8 mouse cellular contexts compared by ENCODE assay signal in genomic region chr9:77545068-77545421, GRCm38 (mm10). TPM values are rescaled to one million over a fixed set of nuclear protein-coding genes. Genes with fewer than 3 reads are reported as not detected.
DNase-seq lines count a peak whose midpoint lies in the region; ATAC-seq and TF ChIP-seq lines count a peak whose summit lies in the region.

No protein-coding gene starts in this region.

- no peaks in the 10 kb centered on the region for H3K27me3 ChIP-seq in embryonic facial prominence, embryonic 12.5 days
- peaks cover 4% of the 10 kb centered on the region; the same call in 1 of the 2 replicates for H3K27me3 ChIP-seq in midbrain, postnatal 0 days (ENCODE audit: insufficient read depth, low read length)

- 0 out of 2 replicates have a peak, but pooled peaks cover 5% of the 10 kb centered on the region for H3K4me1 ChIP-seq in embryonic facial prominence, embryonic 12.5 days
- 0 out of 2 replicates have a peak, but pooled peaks cover 3% of the 10 kb centered on the region for H3K4me1 ChIP-seq in midbrain, postnatal 0 days (ENCODE audit: insufficient read depth, low read length)

- H3K9ac ChIP-seq in embryonic facial prominence, embryonic 12.5 days, result peak overlapping the region; percentile 79
- H3K9ac ChIP-seq in midbrain, postnatal 0 days (replicated peaks; ENCODE audit: low read length, poor library complexity, severe bottlenecking), result peak overlapping the region; percentile 59; the same call in 1 of the 2 replicates

- H3K4me2 ChIP-seq in embryonic facial prominence, embryonic 12.5 days (replicated peaks), result peak overlapping the region; percentile 95
- H3K4me2 ChIP-seq in midbrain, postnatal 0 days (ENCODE audit: low read depth, low read length, poor library complexity, severe bottlenecking), result peak overlapping the region; percentile 99

- H3K9me3 ChIP-seq in embryonic facial prominence, embryonic 12.5 days, result no peaks in the 10 kb centered on the region
- H3K9me3 ChIP-seq in midbrain, postnatal 0 days (ENCODE audit: low read length), result no peaks in the 10 kb centered on the region

- no peak for DNase-seq in layer of hippocampus, adult 2 months (ENCODE audit: low spot score in 2 of 2)
- DNase-seq in layer of hippocampus, adult 9-10 months (ENCODE audit: low spot score), result no peak
- DNase-seq in midbrain, postnatal 0 days (ENCODE audit: low spot score), result no peak
- DNase-seq in layer of hippocampus, postnatal 10 days (ENCODE audit: low spot score in 2 of 2), result no peak
- DNase-seq in adrenal gland, adult 8-10 months, result no peak
- DNase-seq in layer of hippocampus, postnatal 14 days (ENCODE audit: low spot score in 2 of 2), result no peak

- TF ChIP-seq CTCF in layer of hippocampus, adult 2 months (conservative IDR thresholded peaks at IDR 0.05), result no peak
- no peak for TF ChIP-seq CTCF in midbrain, postnatal 0 days (IDR thresholded peaks at IDR 0.05)

- H3K36me3 ChIP-seq in embryonic facial prominence, embryonic 12.5 days, result no peaks in the 10 kb centered on the region
- H3K36me3 ChIP-seq in midbrain, postnatal 0 days (ENCODE audit: insufficient read depth, low read length), result no peaks in the 10 kb centered on the region

- ATAC-seq in embryonic facial prominence, embryonic 12.5 days (ENCODE audit: insufficient number of reproducible peaks, insufficient read depth, low FRiP score, low TSS enrichment), result 0 out of 2 replicates have a peak, but pooled peaks have one; percentile 26
- ATAC-seq in inflammation-experienced regulatory T-cells, adult 6 months, result peak; percentile 58
- peak; percentile 50; the same call in 1 of the 2 replicates for ATAC-seq in midbrain, postnatal 0 days (ENCODE audit: low FRiP score)

- peak overlapping the region; percentile 70 for H3K4me3 ChIP-seq in layer of hippocampus, adult 2 months
- H3K4me3 ChIP-seq in embryonic facial prominence, embryonic 12.5 days, result peak overlapping the region; percentile 75
- peak overlapping the region; percentile 63 for H3K4me3 ChIP-seq in midbrain, postnatal 0 days (ENCODE audit: low read depth, low read length)

- peak overlapping the region; percentile 81 for H3K27ac ChIP-seq in layer of hippocampus, adult 2 months
- H3K27ac ChIP-seq in embryonic facial prominence, embryonic 12.5 days, result peak overlapping the region; percentile 83
- H3K27ac ChIP-seq in midbrain, postnatal 0 days (ENCODE audit: low read depth, low read length), result peak overlapping the region; percentile 48; the same call in 1 of the 2 replicates

- whole genome bisulfite sequencing in embryonic facial prominence, embryonic 12.5 days, result under 1% methylated on average over 17 of the region's 17 CpGs
- under 1% methylated on average over 17 of the region's 17 CpGs for WGBS in midbrain, postnatal 0 days

RNA-seq across cellular contexts. Expression of gene Lrrc1, which starts 0.4 kb away (rescaled TPM):
- total RNA-seq in layer of hippocampus, adult 2 months (2021), result 1 to 10 TPM; 8.4 to 9.1 TPM
- 15.2 and 16.0 TPM in 2 replicates for polyA plus RNA-seq in embryonic facial prominence, embryonic 12.5 days (2016; fragmentation: Nextera tagmentation; extraction: Ambion mirVana)
- polyA plus RNA-seq in inflammation-experienced regulatory T-cells, adult 6 months (2017; shearing (Covaris generic)), result 1 to 10 TPM; 2.3 to 4.3 (median 2.4) TPM
- total RNA-seq in midbrain, postnatal 0 days (2014; rRNA removed), result 19.1 and 38.6 TPM in 2 replicates
- polyA plus RNA-seq in midbrain, postnatal 0 days (2015; fragmentation: Nextera tagmentation; extraction: Ambion mirVana), result 4.2 and 4.6 TPM in 2 replicates
- 1 to 10 TPM; 7.4 to 9.2 TPM for total RNA-seq in layer of hippocampus, postnatal 10 days (2021)
- total RNA-seq in adrenal gland, adult 8-10 months (2022), result 10 to 100 TPM in 3 of 4 experiments, 1 to 10 TPM in 1; 9.1 to 20.4 (median 14.8) TPM
- total RNA-seq in layer of hippocampus, postnatal 14 days (2021), result 1 to 10 TPM; 7.3 to 7.8 TPM
